Comparison of ENCODE assay signal across 34 mouse cellular contexts in the genomic region with DNA sequence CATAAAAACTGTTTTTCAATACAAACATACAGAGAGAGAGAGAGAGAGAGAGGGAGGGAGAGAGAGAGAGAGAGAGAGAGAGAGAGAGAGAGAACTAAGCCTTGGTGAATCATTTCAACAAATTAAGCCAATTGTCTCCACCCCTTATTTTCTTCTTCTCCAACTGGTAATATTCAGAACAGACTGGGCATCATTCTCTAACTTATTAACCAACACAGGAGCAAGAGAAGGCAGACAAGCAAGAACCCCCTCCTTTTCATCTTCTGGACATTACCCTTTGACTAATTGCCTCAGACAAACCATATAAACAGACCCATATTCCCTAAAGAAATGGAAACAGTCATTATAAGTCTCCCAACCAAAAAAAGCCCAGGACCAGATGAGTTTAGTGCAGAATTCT. TPM values are rescaled to one million over a fixed set of nuclear protein-coding genes. Genes with fewer than 3 reads are reported as not detected.
"Had no signal": no experiment of that assay in that cellular context is flagged by ENCODE, and none has a peak within 500 bp of the region (broad histone marks: within the 10 kb centered on the region; RNA-seq: fewer than 3 reads in every experiment).

No protein-coding gene starts in this region.

- H3K27ac ChIP-seq: embryonic facial prominence, embryonic 10.5 days; embryonic facial prominence, embryonic 12.5 days; embryonic facial prominence, embryonic 13.5 days; embryonic facial prominence, embryonic 15.5 days; forebrain, embryonic 10.5 days; forebrain, embryonic 12.5 days; forebrain, embryonic 13.5 days; forebrain, embryonic 15.5 days; gastrocnemius, adult 2 months; heart, adult 2 months had no signal

- DNase-seq: cerebellum, adult 2 months; cerebellum, adult 8-10 months; cerebellum, adult 9-10 months; cerebellum, adult 9-11 months; cerebellum, postnatal 10 days; cerebellum, postnatal 14 days; cerebellum, postnatal 25 days; cerebellum, postnatal 36 days; embryo, embryonic 11 days; forebrain, postnatal 0 days; gastrocnemius, adult 2 months; gastrocnemius, postnatal 10 days; gastrocnemius, postnatal 14 days; gastrocnemius, postnatal 25 days; gastrocnemius, postnatal 36 days; heart, adult 11 months; heart, adult 18-20 months; heart, adult 2 months had no signal

- H3K27me3 ChIP-seq: embryonic facial prominence, embryonic 12.5 days; embryonic facial prominence, embryonic 13.5 days; embryonic facial prominence, embryonic 15.5 days; forebrain, embryonic 12.5 days; forebrain, embryonic 13.5 days; forebrain, embryonic 15.5 days had no signal

- H3K4me3 ChIP-seq: embryonic facial prominence, embryonic 10.5 days; embryonic facial prominence, embryonic 12.5 days; embryonic facial prominence, embryonic 13.5 days; embryonic facial prominence, embryonic 15.5 days; erythroblast, embryonic 14.5 days; forebrain, embryonic 10.5 days; forebrain, embryonic 12.5 days; forebrain, embryonic 13.5 days; forebrain, embryonic 15.5 days; gastrocnemius, adult 2 months; heart, adult 2 months had no signal

- H3K9me3 ChIP-seq: embryonic facial prominence, embryonic 10.5 days; embryonic facial prominence, embryonic 12.5 days; embryonic facial prominence, embryonic 13.5 days; embryonic facial prominence, embryonic 15.5 days; forebrain, embryonic 10.5 days; forebrain, embryonic 12.5 days; forebrain, embryonic 13.5 days; forebrain, embryonic 15.5 days had no signal

- H3K4me1 ChIP-seq: embryonic facial prominence, embryonic 10.5 days; embryonic facial prominence, embryonic 12.5 days; embryonic facial prominence, embryonic 13.5 days; embryonic facial prominence, embryonic 15.5 days; forebrain, embryonic 12.5 days; forebrain, embryonic 13.5 days; forebrain, embryonic 15.5 days had no signal

- H3K36me3 ChIP-seq: embryonic facial prominence, embryonic 10.5 days; embryonic facial prominence, embryonic 12.5 days; embryonic facial prominence, embryonic 13.5 days; embryonic facial prominence, embryonic 15.5 days; forebrain, embryonic 10.5 days; forebrain, embryonic 12.5 days; forebrain, embryonic 15.5 days had no signal

- H3K4me2 ChIP-seq: embryonic facial prominence, embryonic 12.5 days; embryonic facial prominence, embryonic 13.5 days; embryonic facial prominence, embryonic 15.5 days; forebrain, embryonic 12.5 days; forebrain, embryonic 13.5 days; forebrain, embryonic 15.5 days had no signal

- H3K9ac ChIP-seq: embryonic facial prominence, embryonic 12.5 days; embryonic facial prominence, embryonic 13.5 days; embryonic facial prominence, embryonic 15.5 days; forebrain, embryonic 12.5 days; forebrain, embryonic 13.5 days; forebrain, embryonic 15.5 days; forebrain, postnatal 0 days had no signal

- ATAC-seq: forebrain, embryonic 13.5 days; forebrain, embryonic 14.5 days; forebrain, embryonic 15.5 days; forebrain, embryonic 16.5 days; forebrain, postnatal 0 days had no signal

RNA-seq across cellular contexts. Expression of a gene that starts 31.9 kb away (rescaled TPM):
- polyA plus RNA-seq: cerebellum, adult 2 months; cortical plate, adult 2 months; embryonic facial prominence, embryonic 10.5 days; embryonic facial prominence, embryonic 11.5 days; embryonic facial prominence, embryonic 12.5 days; embryonic facial prominence, embryonic 13.5 days; erythroblast, embryonic 14.5 days; forebrain, embryonic 10.5 days; forebrain, embryonic 11.5 days; forebrain, embryonic 12.5 days; forebrain, embryonic 13.5 days; forebrain, embryonic 14.5 days; forebrain, embryonic 15.5 days; forebrain, embryonic 16.5 days; forebrain, postnatal 0 days; frontal cortex, adult 2 months; gonadal fat pad, adult 2 months had no signal

RNA-seq across cellular contexts. Expression of a gene that starts 51.1 kb away (rescaled TPM):
- polyA plus RNA-seq: cerebellum, adult 2 months; erythroblast, embryonic 14.5 days; forebrain, embryonic 13.5 days; forebrain, embryonic 14.5 days; forebrain, embryonic 15.5 days; forebrain, postnatal 0 days; gonadal fat pad, adult 2 months; heart, adult 2 months had no signal
